Mouse (Mus musculus) CH12.LX (cell line): ENCODE results near the gene Mff.

Source experiments
- BHLHE40 ChIP-seq: IDR thresholded peaks from 2 replicates; pipeline ENCODE4 v1.6.1; 2011; ENCODE audit warnings: mild to moderate bottlenecking, low read depth, low read length, improper control_type of control experiment
- CTCF ChIP-seq, 2 experiments: IDR thresholded peaks in 1 of 2; conservative IDR thresholded peaks in 1 of 2; 2 replicates each; pipeline ENCODE4 v1.5.1; 2011 to 2012; ENCODE audit warnings: low read depth in 2 of 2, low read length in 2 of 2, improper control_type of control experiment in 1 of 2, inconsistent platforms in 1 of 2, mild to moderate bottlenecking in 1 of 2, moderate library complexity in 1 of 2
- E2F4 ChIP-seq: IDR thresholded peaks from 2 replicates; pipeline ENCODE4 v1.6.1; 2011; ENCODE audit warnings: low read depth, low read length, improper control_type of control experiment; ENCODE audit not compliant: insufficient replicate concordance
- EP300 ChIP-seq: IDR thresholded peaks from 2 replicates; pipeline ENCODE4 v1.6.1; 2011; ENCODE audit warnings: low read length, improper control_type of control experiment
- ETS1 ChIP-seq: conservative IDR thresholded peaks from 2 replicates; pipeline ENCODE4 v1.6.1; 2012; ENCODE audit warnings: low read depth, mild to moderate bottlenecking, inconsistent platforms, low read length, improper control_type of control experiment, moderate library complexity
- IRF4 ChIP-seq: IDR thresholded peaks from 2 replicates; pipeline ENCODE4 v1.6.1; 2014; ENCODE audit warnings: low read depth, mild to moderate bottlenecking, inconsistent platforms, low read length, improper control_type of control experiment
- JUND ChIP-seq: conservative IDR thresholded peaks from 2 replicates; pipeline ENCODE4 v1.6.1; 2011; ENCODE audit warnings: low read depth, low read length, improper control_type of control experiment
- MEF2A ChIP-seq: IDR thresholded peaks from 2 replicates; pipeline ENCODE4 v1.6.1; 2014; ENCODE audit warnings: low read depth, mild to moderate bottlenecking, inconsistent platforms, low read length, improper control_type of control experiment, borderline replicate concordance
- NRF1 ChIP-seq: IDR thresholded peaks from 2 replicates; pipeline ENCODE4 v1.6.1; 2014; ENCODE audit warnings: low read depth, mild to moderate bottlenecking, inconsistent platforms, low read length, improper control_type of control experiment, moderate library complexity
- POLR2A ChIP-seq: IDR thresholded peaks from 2 replicates; pipeline ENCODE4 v1.6.1; 2011; ENCODE audit warnings: low read depth, mild to moderate bottlenecking, improper control_type of control experiment, low read length
- USF1 ChIP-seq: IDR thresholded peaks from 2 replicates; pipeline ENCODE4 v1.6.1; 2014; ENCODE audit warnings: low read depth, mild to moderate bottlenecking, inconsistent platforms, low read length, improper control_type of control experiment
- ZC3H11A ChIP-seq: IDR thresholded peaks from 2 replicates; pipeline ENCODE4 v1.6.1; 2012; ENCODE audit warnings: low read depth, mild to moderate bottlenecking, inconsistent platforms, low read length, improper control_type of control experiment
- ZMIZ1 ChIP-seq: IDR thresholded peaks from 2 replicates; pipeline ENCODE4 v1.6.1; 2012; ENCODE audit warnings: low read depth, mild to moderate bottlenecking, inconsistent platforms, low read length, improper control_type of control experiment

DNA sequence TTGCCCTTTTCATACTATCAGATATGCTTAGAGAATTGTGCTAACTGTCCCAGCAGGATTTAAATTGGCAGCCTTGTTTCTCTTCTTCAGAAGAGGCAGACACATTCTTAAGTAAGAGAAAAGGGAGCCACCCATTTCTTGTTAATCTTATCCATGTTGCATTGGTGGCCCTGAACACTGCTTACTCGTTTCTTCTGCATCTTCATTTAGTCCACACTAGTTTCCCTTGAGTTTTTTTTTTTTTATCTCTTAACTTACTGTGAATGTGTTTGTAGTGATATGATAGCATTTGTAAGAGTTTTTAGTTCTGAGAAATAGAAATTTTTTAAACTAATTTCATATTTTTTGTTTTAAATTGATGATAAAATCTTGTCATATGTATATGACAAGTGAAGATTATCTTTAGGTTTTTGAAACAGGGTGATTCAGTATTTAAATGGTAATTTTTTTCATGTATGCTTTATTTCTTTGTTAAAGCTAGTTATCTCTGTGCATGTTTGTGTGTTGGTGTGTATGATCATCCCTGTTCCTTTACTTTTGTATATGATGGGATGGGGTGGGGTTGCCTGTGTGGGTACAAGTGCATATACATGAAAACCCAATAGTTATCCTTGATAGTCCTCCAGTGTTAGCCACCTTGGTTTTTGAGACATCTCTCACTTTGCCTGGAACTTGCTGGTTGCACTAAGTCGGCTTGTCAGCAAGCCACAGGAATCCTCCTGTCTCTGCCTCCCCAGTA lies 23.2 kb downstream of the Mff start:
- no peak for TF ChIP-seq IRF4
- no peak for TF ChIP-seq ZMIZ1
- no peak for TF ChIP-seq ETS1
- no peak for TF ChIP-seq POLR2A
- no peak for TF ChIP-seq NRF1
- TF ChIP-seq CTCF (conservative IDR thresholded peaks at IDR 0.05 in 1 of 2, IDR thresholded peaks at IDR 0.05 in 1 of 2; ENCODE audit: low read depth in 2 of 2, low read length in 2 of 2) = no peak
- TF ChIP-seq BHLHE40 = no peak
- no peak for TF ChIP-seq USF1
- no peak for TF ChIP-seq JUND
- no peak for TF ChIP-seq ZC3H11A
- no peak for TF ChIP-seq EP300
- TF ChIP-seq MEF2A = no peak
- TF ChIP-seq E2F4 = no peak
